Mouse (Mus musculus): ENCODE results near the gene Rnd3. TPM values are rescaled to one million over a fixed set of nuclear protein-coding genes. Genes with fewer than 3 reads are reported as not detected.

Rnd3 gene
- polyA plus RNA-seq, 1 experiment from 2014 or later, result 117 TPM

- Histone ChIP-seq H3K4me1 (ENCODE audit: control insufficient read depth, insufficient read depth, low read length) (peaks cover 11% of the 10 kb centered on the region; the same call in 1 of the 2 replicates), H3K36me3 (ENCODE audit: control insufficient read depth, insufficient read depth, low read length) (no peaks in the 10 kb centered on the region)
- 33% methylated on average over 13 of the region's 13 CpGs for WGBS
Measured at GRCm38 (mm10) chr2:51082714-51083351, 66.1 kb downstream of the Rnd3 start.

More at GRCm38 (mm10) chr2:51082714-51083351, 66.1 kb downstream of the Rnd3 start:
- H3K4me3 ChIP-seq (ENCODE audit: low read depth, low read length), result no peak overlapping the region
- H3K9ac ChIP-seq (replicated peaks; ENCODE audit: low read depth, low read length), result no peak overlapping the region
- H3K9me3 ChIP-seq (ENCODE audit: control insufficient read depth, low read length), result no peaks in the 10 kb centered on the region
- H3K27me3 ChIP-seq (ENCODE audit: control insufficient read depth, insufficient read depth, low read length), result no peaks in the 10 kb centered on the region
- peak; percentile 88 for ATAC-seq (ENCODE audit: low read depth)
- H3K4me2 ChIP-seq (ENCODE audit: low read depth, low read length), result no peak overlapping the region
- H3K27ac ChIP-seq (ENCODE audit: low read depth, low read length), result peak overlapping the region; percentile 57; the same call in 1 of the 2 replicates

Data from neural tube, embryonic 14.5 days (tissue).